Mouse (Mus musculus): ENCODE measurements around the gene Gm3642.
"Not testable (repeated sequence)": the region's sequence is repeated elsewhere in the genome, so short reads cannot be mapped to it uniquely, and the experiment has no call there.

Gm3642 gene

DNA sequence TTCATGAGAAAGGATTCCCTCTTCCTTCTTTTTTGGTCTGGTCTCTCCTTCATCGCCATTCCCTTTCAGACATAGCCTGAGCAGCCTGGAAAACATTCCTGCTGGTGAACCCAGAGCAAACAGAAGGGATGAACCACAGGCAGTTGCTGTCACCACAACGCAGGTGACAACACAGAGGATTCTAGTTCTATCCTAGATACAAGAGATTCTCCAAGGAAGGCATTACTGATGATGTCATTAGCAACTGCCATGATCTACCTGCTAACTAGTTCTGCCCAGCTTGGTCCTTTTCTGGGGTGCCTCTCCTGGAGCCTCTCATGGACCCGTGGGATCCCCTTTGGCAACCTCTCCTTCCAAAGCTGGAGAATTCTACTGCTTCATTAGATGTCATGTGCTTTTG, at the start of gene Gm3642:
TSS of gene Gm3642 (minus strand) at position 101 of the 400 bp plus-strand sequence.
- not testable (repeated sequence) for DNase-seq (ENCODE audit: low spot score)

DNA sequence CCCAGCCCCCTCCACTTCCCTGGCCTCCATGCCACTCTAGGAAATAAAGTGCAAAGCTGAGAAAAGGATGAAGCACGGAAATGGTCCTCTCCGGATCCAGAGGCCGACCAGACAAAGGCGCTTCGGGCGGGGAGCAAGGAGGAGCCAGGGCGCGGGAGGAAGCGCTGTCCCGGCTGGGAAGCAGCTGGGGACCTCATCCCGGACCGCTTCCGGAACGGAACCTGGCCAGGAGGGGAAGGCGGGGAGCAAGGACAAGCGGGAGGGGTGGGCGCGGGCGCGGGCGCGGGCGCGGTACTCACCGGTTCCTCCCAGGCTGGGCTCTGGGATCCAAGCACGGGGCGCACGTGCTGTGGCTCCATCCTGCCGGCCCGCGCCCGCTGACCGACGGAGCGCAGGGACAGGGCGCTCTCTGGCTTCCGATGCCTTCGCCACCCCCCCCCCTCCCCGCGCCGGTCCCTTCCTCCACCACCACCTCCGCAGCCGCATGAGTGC, 49.5 kb upstream of the Gm3642 start, which contains the start of gene Gm3667:
TSS of gene Gm3667 (minus strand) at position 442 of the 492 bp plus-strand sequence.
- not testable (repeated sequence) for DNase-seq (ENCODE audit: low spot score)

DNA sequence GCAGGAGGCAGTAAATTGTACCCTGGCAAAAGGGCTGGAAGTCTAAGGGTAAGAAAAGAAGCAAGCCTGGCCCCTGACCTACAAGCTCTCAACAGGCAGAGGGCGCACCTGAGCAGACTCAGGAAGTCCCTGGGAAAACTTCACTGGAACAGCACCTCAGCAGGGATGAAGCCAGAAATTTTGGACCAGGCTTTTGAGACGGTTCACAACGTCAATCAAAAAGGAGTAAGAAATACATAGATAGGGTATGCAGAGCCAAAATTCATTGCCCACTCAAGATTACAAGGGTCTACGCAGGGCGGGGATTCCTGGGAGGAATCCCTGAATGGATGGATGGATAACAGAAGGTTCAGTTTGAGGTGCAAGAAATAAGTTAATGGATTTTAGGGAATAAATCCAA, 48.7 kb upstream of the Gm3642 start:
- DNase-seq (ENCODE audit: low spot score) = not testable (repeated sequence)

DNA sequence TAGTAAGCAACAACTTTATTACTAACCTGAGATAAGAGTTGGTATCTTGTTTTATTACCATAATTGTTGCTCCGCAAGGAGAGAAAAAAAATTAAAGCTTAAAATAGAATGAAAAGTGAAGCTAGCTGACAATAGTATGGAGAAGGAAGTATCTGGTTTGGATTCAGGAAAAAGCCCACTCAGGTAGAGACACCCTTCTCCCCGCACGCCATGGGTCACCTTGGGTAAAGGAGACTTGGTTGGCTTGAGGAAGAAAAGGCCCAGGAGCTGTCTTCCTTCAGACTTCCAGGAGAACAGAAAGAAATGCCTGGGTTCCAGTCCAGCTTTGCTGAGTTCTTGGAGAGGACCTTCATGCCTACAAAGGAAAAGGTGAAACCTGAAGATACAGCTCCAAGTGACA, 16.8 kb downstream of the Gm3642 start:
- not testable (repeated sequence) for DNase-seq (ENCODE audit: low spot score)

Data from testis, postnatal 10 days (tissue).